Mouse (Mus musculus) heart, embryonic 15.5 days (tissue): ENCODE results near the gene Gm10643. TPM values are rescaled to one million over a fixed set of nuclear protein-coding genes. Genes with fewer than 3 reads are reported as not detected.

ENCODE experiments used
- ATAC-seq: fragments of 200-750 bp; cut with Nextera tagmentation; replicated peaks from 2 replicates; pipeline ENCODE4 v1.8.0; 2017; ENCODE audit warnings: low read depth, moderate TSS enrichment; ENCODE audit not compliant: insufficient number of reproducible peaks, insufficient read depth, low FRiP score
- H3K27ac ChIP-seq: fragments of 300-500 bp; sonication (generic); 2 replicates; pipeline ENCODE4 v1.5.1; 2015; ENCODE audit warnings: mild to moderate bottlenecking, inconsistent platforms
- H3K27me3 ChIP-seq: fragments of 300-500 bp; sonication (generic); 2 replicates; pipeline ENCODE4 v1.6.1; 2015; ENCODE audit warnings: inconsistent platforms
- H3K36me3 ChIP-seq: fragments of 300-500 bp; sonication (generic); 2 replicates; pipeline ENCODE4 v1.6.1; 2015; ENCODE audit warnings: mild to moderate bottlenecking, inconsistent platforms
- H3K4me1 ChIP-seq: fragments of 300-500 bp; sonication (generic); replicated peaks from 2 replicates; pipeline ENCODE4 v1.6.1; 2015; ENCODE audit warnings: inconsistent platforms
- H3K4me2 ChIP-seq: fragments of 300-500 bp; sonication (generic); 2 replicates; pipeline ENCODE4 v1.6.1; 2015; ENCODE audit warnings: inconsistent platforms, mild to moderate bottlenecking, moderate library complexity
- H3K4me3 ChIP-seq: fragments of 300-500 bp; sonication (generic); 2 replicates; pipeline ENCODE4 v1.5.1; 2015; ENCODE audit warnings: mild to moderate bottlenecking, inconsistent platforms
- H3K9ac ChIP-seq: fragments of 300-500 bp; sonication (generic); 2 replicates; pipeline ENCODE4 v1.6.1; 2015; ENCODE audit warnings: mild to moderate bottlenecking, inconsistent platforms
- H3K9me3 ChIP-seq: fragments of 300-500 bp; sonication (generic); replicated peaks from 2 replicates; pipeline ENCODE4 v1.6.1; 2016; ENCODE audit warnings: inconsistent platforms
- WGBS: fragments of 180-500 bp; shearing (Covaris S2); methylation state at CpG from one replicate; pipeline ENCODE4 v1.1.7; 2015; ENCODE audit warnings: mixed read lengths; 5-methylcytosine and 5-hydroxymethylcytosine counted together
- polyA plus RNA-seq: library from polyadenylated mRNA; unstranded; fragments of >200 nt; fragmentation: Nextera tagmentation; extraction: Ambion mirVana; gene quantifications from 2 replicates; pipeline ENCODE4 v1.2.1, GENCODE M21; 2015

Gm10643 gene
- polyA plus RNA-seq, 1 experiment from 2014 or later = 0.71 TPM

DNA sequence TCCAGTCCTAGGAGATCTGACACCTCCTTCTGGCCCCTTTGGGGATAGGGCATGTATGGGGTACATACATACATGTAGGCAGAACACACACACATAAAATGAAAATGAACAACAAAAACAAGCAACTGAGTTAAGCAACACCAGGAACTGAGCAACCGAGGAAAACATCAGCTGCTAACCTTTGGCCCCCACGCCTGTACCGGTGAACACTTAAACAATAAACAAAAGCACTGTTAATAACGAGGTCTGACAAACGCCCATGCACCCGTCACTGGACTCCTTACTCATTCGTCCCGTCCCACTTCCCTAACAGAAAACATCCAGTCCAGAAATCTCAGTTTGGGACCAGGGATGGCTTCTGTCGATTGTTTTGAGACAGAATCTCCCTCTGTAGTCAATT is 24.3 kb upstream of the Gm10643 start:
- H3K9me3 ChIP-seq = no peaks in the 10 kb centered on the region
- H3K27me3 ChIP-seq = no peaks in the 10 kb centered on the region
- WGBS = 80% methylated on average over 9 of the region's 9 CpGs
- no peak for ATAC-seq
- H3K4me1 ChIP-seq = 0 out of 2 replicates have a peak, but pooled peaks cover 2% of the 10 kb centered on the region
- H3K27ac ChIP-seq = no peak overlapping the region
- H3K9ac ChIP-seq = no peak overlapping the region
- peaks cover 35% of the 10 kb centered on the region; the same call in 1 of the 2 replicates for H3K36me3 ChIP-seq
- H3K4me3 ChIP-seq = no peak overlapping the region
- H3K4me2 ChIP-seq = no peak overlapping the region

DNA sequence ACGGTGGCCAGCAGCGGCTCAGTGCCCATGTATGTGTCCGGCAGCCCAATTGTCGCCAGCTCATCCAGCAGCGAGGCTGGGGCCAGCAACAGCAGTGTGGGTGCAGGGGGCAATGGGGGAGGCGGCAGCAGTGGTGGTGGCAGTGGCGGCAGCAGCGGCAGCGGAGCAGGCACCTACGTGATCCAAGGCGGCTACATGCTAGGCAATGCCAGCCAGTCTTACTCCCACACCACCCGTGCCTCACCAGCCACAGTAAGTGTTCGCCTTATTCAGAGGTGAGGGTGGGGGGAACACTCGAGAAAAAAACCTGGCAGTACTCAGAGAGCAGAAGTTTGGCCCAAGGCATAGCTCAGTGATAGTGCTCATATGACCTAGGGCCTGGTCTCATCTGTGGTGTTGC is 22.9 kb upstream of the Gm10643 start:
- Histone ChIP-seq H3K36me3 (peaks cover 40% of the 10 kb centered on the region; the same call in 1 of the 2 replicates), H3K4me2 (no peak overlapping the region), H3K4me1 (0 out of 2 replicates have a peak, but pooled peaks cover 2% of the 10 kb centered on the region), H3K9me3 (no peaks in the 10 kb centered on the region), H3K9ac (no peak overlapping the region), H3K4me3 (no peak overlapping the region), H3K27ac (no peak overlapping the region), H3K27me3 (no peaks in the 10 kb centered on the region)
- no peak for ATAC-seq
- 92% methylated on average over 14 of the region's 14 CpGs for WGBS

DNA sequence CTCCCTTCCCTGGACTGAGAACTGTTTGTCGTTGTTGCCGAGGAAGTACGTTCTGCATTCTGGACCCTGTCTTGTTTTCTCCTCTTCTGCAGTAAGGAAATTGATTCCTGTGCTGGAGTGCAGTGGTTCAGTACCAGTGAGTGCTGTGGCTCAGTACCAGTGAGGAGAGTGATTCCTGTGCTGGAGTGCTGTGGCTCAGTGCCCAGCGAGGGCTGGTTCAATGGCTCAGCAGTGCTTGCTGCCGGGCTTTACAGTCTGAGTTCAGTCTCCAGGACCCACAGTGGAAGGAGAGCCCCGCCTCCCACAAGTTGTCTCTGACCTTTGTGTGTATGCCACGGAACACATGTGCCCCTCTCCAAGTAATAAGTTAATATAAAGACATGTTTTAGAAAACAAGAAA is 22.2 kb upstream of the Gm10643 start:
- ATAC-seq = no peak
- 87% methylated on average over 7 of the region's 7 CpGs for whole genome bisulfite sequencing

DNA sequence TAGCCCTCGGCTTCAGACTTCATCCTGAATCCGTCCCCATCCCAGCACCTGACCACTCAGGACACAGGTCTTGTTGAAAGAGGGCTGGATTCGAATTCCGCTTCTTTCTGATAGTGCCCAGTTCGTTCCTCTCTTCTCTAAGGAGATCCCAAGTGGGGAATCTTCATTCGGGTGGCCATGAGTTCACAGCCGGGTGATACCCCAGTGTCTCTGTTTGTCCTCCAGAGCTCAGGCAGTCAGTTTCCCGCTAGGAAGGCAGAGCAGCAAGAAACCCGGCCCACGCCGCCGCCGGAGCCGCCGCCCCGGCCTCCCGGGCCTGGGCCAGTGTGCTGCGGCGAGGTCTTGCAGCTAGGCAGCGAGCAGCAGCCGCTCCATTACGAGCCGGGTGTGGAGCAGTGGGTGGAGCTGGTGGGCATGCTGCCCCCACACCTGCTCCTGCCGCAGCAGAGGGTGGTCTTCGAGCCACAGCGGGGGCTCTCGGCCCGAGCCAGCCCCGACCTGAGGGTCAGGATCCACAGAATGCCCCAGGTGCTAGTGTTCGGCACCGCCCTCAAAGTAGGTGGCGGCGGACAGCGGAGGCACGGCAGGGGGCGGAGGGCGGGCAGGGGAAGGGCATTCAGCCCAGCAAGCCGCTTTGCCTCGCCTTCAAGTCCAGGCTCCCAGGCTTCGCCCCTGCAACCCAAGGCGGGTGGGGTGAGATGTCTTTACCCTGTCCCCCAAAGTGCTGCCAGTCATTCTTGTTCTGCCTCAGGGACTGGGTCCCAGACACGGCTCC is 19.6 kb upstream of the Gm10643 start:
- no peak overlapping the region for H3K4me3 ChIP-seq
- WGBS = 62% methylated on average over 42 of the region's 42 CpGs
- H3K36me3 ChIP-seq = peaks cover 54% of the 10 kb centered on the region
- 0 out of 2 replicates have a peak, but pooled peaks cover 2% of the 10 kb centered on the region for H3K4me1 ChIP-seq
- H3K27me3 ChIP-seq = no peaks in the 10 kb centered on the region
- no peaks in the 10 kb centered on the region for H3K9me3 ChIP-seq
- H3K27ac ChIP-seq = no peak overlapping the region
- no peak for ATAC-seq
- H3K9ac ChIP-seq = no peak overlapping the region
- peak overlapping the region; percentile 37 for H3K4me2 ChIP-seq

More for the DNA sequence above, 22.2 kb upstream of the Gm10643 start:
- Histone ChIP-seq H3K36me3 (peaks cover 41% of the 10 kb centered on the region; the same call in 1 of the 2 replicates), H3K4me3 (no peak overlapping the region), H3K27ac (no peak overlapping the region), H3K4me1 (0 out of 2 replicates have a peak, but pooled peaks cover 2% of the 10 kb centered on the region), H3K4me2 (no peak overlapping the region), H3K9me3 (no peaks in the 10 kb centered on the region), H3K27me3 (no peaks in the 10 kb centered on the region), H3K9ac (no peak overlapping the region)

DNA sequence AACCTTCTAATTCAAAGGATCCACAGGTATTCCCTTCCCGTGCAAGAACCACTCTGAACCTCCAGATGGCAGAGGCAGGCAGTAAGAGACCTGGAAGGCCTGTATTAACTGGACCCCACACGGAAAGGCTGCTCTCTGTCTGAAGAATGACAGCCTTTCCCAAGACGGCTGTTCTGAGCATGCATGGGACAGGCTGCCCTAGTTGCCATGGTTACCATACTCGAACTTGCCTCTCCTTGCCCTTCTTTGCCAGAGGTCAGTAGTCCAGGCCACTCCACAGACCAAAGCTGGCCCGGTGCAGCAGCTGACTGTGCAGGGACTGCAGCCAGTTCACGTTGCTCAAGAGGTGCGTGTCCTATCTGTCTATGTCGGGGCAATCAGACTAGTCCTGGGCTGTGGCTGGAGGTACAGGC is 18.9 kb upstream of the Gm10643 start:
- Histone ChIP-seq H3K27me3 (no peaks in the 10 kb centered on the region), H3K4me2 (no peak overlapping the region), H3K36me3 (peaks cover 54% of the 10 kb centered on the region), H3K9ac (no peak overlapping the region), H3K27ac (no peak overlapping the region), H3K4me3 (no peak overlapping the region), H3K9me3 (no peaks in the 10 kb centered on the region), H3K4me1 (peaks cover 7% of the 10 kb centered on the region)
- 47% methylated on average over 8 of the region's 8 CpGs for WGBS
- ATAC-seq = no peak

DNA sequence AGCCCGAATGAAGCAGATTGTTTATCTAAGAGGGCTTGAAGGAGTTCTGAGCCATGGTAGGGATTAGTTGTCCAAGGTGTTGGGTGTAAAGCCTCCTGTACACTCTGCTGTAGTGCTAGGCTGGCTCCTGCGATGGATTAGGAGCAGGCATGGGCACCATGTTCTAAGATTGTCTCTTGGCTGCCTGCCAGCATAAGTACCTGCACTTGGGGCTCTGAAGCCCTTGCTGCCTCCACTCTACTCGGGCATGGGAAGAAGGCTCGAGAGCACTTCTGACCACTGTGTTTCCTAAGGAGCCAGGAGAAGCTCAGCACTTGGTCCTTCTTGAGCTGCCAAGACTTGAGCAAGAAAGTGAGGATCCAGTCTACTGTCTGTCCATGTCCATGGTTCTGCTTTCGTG is 14.3 kb upstream of the Gm10643 start:
- no peak overlapping the region for H3K27ac ChIP-seq
- H3K9ac ChIP-seq = no peak overlapping the region
- WGBS = 45% methylated on average over 5 of the region's 5 CpGs
- no peaks in the 10 kb centered on the region for H3K27me3 ChIP-seq
- peaks cover 42% of the 10 kb centered on the region for H3K36me3 ChIP-seq
- no peaks in the 10 kb centered on the region for H3K9me3 ChIP-seq
- peaks cover 8% of the 10 kb centered on the region for H3K4me1 ChIP-seq
- ATAC-seq = no peak
- no peak overlapping the region for H3K4me3 ChIP-seq
- no peak overlapping the region for H3K4me2 ChIP-seq

DNA sequence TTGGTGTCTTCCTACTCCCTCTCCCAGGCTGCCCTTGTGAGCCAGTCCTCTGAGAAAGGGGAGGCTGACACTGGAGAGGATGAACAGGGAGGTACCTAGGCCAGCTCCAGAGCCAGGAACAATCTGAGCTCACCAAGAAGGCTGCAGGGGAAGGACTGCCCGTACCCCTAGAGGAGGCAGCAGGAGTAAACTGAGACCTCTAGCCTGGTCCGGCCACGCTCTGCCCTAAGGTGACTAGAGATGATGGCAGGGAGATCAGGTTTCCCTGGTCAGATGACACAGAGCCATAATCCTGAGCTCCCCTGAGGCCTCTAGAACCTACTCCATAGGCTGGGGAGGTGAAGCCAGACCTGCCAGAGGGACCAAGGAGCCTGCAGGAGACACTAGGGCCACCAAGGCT is 11.9 kb upstream of the Gm10643 start:
- peaks cover 19% of the 10 kb centered on the region for H3K36me3 ChIP-seq
- 80% methylated on average over 3 of the region's 3 CpGs for WGBS

DNA sequence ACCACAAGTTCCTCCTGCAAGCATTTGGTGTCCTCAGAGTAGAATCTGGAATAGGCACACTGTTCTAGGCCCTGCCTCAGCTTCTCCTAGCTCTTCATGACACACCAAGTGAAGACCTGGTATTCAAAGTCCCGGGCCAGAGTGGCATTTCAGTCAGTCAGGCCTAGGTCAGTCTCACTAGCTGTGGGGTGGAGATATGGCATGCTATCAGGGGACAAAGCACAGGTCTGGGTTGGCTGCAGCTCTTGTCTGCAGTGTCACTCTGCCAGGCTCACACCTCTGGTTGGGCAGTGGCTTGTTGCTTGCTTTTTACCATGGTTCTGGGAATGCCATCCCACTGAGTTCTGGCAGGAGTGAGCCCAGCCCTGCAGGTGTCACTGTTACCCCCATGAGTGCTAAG is 11.5 kb upstream of the Gm10643 start:
- Histone ChIP-seq H3K27ac (no peak overlapping the region), H3K4me3 (no peak overlapping the region), H3K36me3 (peaks cover 18% of the 10 kb centered on the region), H3K4me2 (no peak overlapping the region), H3K9me3 (no peaks in the 10 kb centered on the region), H3K9ac (no peak overlapping the region), H3K4me1 (peaks cover 22% of the 10 kb centered on the region), H3K27me3 (no peaks in the 10 kb centered on the region)
- 81% methylated on average over 1 of the region's 1 CpGs for WGBS
- ATAC-seq = no peak

More for the DNA sequence above, 11.9 kb upstream of the Gm10643 start:
- H3K9ac ChIP-seq = no peak overlapping the region
- H3K4me1 ChIP-seq = peaks cover 19% of the 10 kb centered on the region
- no peaks in the 10 kb centered on the region for H3K9me3 ChIP-seq
- no peak overlapping the region for H3K4me3 ChIP-seq
- no peaks in the 10 kb centered on the region for H3K27me3 ChIP-seq
- H3K27ac ChIP-seq = no peak overlapping the region
- no peak overlapping the region for H3K4me2 ChIP-seq
- no peak for ATAC-seq

DNA sequence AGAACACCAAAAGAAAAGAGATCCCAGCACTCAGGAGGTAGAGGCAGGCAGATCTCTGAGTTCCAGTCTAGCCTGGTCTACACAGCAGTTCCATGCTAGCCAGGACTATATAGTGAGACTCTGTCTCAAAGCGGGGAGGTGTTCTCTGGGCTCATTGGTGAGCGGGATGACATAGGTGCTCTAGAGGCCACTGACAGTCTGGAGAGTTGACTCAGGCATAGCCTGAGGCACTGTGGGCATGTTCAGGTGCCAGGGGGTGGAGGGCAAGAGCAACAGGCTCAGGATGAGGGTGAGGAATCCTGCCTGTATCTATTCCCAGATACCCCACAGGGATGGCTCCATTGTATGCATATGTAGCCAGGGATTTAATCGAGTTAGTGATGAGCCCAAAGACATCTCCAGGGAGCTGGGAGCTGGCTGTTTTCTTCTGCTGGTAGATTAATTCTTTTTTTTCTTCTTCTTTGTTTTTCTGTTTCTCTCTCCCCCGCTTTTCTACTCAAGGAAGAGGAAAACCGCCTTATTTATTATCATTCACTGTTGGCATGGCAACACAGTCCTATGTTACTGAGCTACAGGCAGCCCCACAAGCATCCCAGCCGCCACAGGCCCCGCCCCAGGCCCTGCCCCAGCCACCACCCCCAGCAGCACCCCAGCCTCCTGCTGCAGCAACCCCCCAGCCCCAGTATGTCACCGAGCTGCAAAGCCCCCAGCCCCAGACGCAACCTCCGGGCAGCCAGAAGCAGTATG is 8.5 kb upstream of the Gm10643 start:
- Histone ChIP-seq H3K36me3 (no peaks in the 10 kb centered on the region), H3K9me3 (no peaks in the 10 kb centered on the region), H3K9ac (no peak overlapping the region), H3K27me3 (no peaks in the 10 kb centered on the region), H3K4me3 (no peak overlapping the region), H3K4me2 (no peak overlapping the region), H3K4me1 (peaks cover 44% of the 10 kb centered on the region), H3K27ac (no peak overlapping the region)
- WGBS = 67% methylated on average over 9 of the region's 10 CpGs
- no peak for ATAC-seq

DNA sequence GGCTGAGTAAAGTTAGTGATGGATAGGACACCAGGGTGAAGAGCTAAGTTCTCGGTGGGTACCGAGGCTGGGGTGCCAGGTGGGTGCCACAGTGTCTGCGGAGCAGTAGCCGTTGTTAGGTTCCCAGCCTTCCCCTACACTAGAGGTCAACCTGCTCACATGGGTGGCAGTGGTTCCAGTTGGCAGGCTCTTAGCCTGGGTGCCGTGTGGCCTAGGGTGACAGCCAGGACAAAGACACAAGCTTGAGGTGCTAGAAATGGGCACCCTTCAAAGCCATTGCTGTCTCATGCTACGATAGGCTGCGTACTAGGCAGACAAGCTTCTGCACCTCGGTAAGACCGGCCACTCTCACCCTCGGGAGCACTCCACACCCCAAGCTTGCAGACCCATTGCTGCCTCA is 7.4 kb upstream of the Gm10643 start:
- H3K27ac ChIP-seq = no peak overlapping the region
- H3K9me3 ChIP-seq = no peaks in the 10 kb centered on the region
- no peaks in the 10 kb centered on the region for H3K27me3 ChIP-seq
- H3K9ac ChIP-seq = no peak overlapping the region
- no peak overlapping the region for H3K4me2 ChIP-seq
- 90% methylated on average over 10 of the region's 10 CpGs for WGBS
- no peak overlapping the region for H3K4me3 ChIP-seq
- no peak for ATAC-seq
- H3K4me1 ChIP-seq = peaks cover 54% of the 10 kb centered on the region
- no peaks in the 10 kb centered on the region for H3K36me3 ChIP-seq

DNA sequence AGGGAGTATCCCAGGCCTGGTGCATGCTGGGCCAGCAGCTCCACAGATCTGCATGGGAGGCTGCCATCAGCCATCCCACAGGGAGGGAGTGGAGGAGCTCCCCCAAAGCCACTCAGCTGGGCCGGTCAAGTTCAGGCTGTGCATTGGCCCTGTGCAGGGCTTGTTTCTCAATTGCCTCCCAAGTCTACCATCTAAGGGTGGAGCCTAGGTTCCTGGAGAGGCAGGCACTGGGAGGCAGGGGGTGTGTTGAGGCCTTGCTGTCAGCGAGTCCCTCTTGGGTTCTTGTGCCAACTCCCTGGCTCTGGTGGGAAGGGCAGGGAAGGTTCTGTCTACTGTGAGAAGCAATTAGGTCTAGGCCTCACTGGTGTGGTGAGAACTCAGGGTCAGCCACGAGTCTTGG is 7.0 kb upstream of the Gm10643 start:
- Histone ChIP-seq H3K36me3 (no peaks in the 10 kb centered on the region), H3K27me3 (no peaks in the 10 kb centered on the region), H3K4me3 (no peak overlapping the region), H3K27ac (no peak overlapping the region), H3K4me2 (no peak overlapping the region), H3K4me1 (peaks cover 54% of the 10 kb centered on the region), H3K9me3 (no peaks in the 10 kb centered on the region), H3K9ac (no peak overlapping the region)
- WGBS = 42% methylated on average over 3 of the region's 3 CpGs
- no peak for ATAC-seq
